Mouse (Mus musculus): Measurements from ENCODE around the gene Ush2a. TPM values are rescaled to one million over a fixed set of nuclear protein-coding genes. Genes with fewer than 3 reads are reported as not detected.

Ush2a gene
- polyA plus RNA-seq, 1 experiment, result not detected

DNA sequence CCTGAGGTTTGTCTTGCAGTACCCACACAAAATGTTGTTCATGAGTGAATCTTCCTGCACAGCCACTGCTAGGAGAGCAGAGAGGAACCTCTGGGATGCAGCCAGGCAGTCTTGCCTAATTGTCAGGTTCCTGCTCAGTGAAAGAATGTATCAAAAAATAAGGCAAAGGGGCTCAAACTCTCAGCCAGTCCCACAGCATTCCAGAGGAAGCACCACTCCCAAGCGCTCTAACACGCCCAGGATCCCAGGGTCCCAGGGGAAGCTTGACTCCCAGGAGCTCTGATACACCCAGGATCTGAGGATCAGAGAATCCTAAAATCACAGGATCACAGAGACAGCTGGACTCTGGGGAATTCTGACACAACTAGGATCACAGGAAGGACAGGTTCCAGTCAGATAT is 434.5 kb downstream of the Ush2a start:
- Histone ChIP-seq H3K27ac (ENCODE audit: insufficient read depth, low read depth, low read length) (no peak overlapping the region), H3K4me3 (ENCODE audit: insufficient read depth, low read depth, low read length) (no peak overlapping the region), H3K4me1 (ENCODE audit: control insufficient read depth, insufficient read depth, low read length) (no peaks in the 10 kb centered on the region)
- WGBS, result 96% methylated on average over 2 of the region's 2 CpGs
- TF ChIP-seq CTCF (IDR thresholded peaks at IDR 0.05; ENCODE audit: insufficient read depth, low read depth, low read length), result no peak
- no peak for TF ChIP-seq POLR2A (IDR thresholded peaks at IDR 0.05; ENCODE audit: insufficient read depth, low read depth, low read length)

DNA sequence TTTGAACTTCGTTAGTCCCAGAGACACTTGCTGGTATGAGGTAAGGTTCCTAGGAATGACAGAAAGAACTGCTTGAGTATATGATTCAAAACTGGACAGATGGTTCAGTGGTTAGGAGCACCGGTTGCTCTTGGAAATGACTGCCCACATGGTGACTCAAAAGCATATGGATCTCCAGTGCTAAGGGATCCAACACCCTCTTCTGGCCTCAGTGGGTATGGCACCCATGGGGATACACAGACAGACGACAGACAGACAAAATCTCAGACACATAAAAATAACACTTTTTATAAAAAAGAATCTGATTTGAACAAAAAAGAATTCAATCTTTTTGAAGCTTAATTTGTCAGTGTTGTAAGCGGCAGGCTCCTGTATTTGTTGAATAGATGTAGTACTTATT is 446.4 kb downstream of the Ush2a start:
- H3K4me3 ChIP-seq (ENCODE audit: insufficient read depth, low read depth, low read length), result no peak overlapping the region
- no peaks in the 10 kb centered on the region for H3K4me1 ChIP-seq (ENCODE audit: control insufficient read depth, insufficient read depth, low read length)
- no peak overlapping the region for H3K27ac ChIP-seq (ENCODE audit: insufficient read depth, low read depth, low read length)
- TF ChIP-seq POLR2A (IDR thresholded peaks at IDR 0.05; ENCODE audit: insufficient read depth, low read depth, low read length) (no peak), CTCF (IDR thresholded peaks at IDR 0.05; ENCODE audit: insufficient read depth, low read depth, low read length) (no peak)
- 88% methylated on average over 4 of the region's 4 CpGs for WGBS

DNA sequence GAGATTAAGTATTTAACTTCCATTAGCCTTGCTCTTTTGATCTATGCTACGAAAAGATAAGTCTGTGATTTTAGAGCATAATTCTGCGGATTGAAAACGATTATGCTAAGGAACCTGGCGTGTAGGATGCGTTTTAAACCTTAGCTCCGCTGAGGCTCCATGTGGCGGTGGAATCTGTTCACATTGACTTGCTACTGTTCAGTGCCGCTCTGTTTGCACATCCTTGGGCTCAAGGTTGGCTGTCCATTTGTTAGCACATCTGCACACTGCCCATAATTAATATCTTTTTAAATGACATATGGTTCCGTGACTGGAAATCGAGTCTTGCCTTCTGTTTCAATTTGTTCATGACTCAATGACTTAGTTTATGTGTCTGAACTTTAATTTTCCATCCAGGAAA is 446.9 kb downstream of the Ush2a start:
- Histone ChIP-seq H3K4me1 (ENCODE audit: control insufficient read depth, insufficient read depth, low read length) (no peaks in the 10 kb centered on the region), H3K27ac (ENCODE audit: insufficient read depth, low read depth, low read length) (no peak overlapping the region), H3K4me3 (ENCODE audit: insufficient read depth, low read depth, low read length) (no peak overlapping the region)
- 96% methylated on average over 10 of the region's 10 CpGs for WGBS
- no peak for TF ChIP-seq CTCF (IDR thresholded peaks at IDR 0.05; ENCODE audit: insufficient read depth, low read depth, low read length)
- no peak for TF ChIP-seq POLR2A (IDR thresholded peaks at IDR 0.05; ENCODE audit: insufficient read depth, low read depth, low read length)

DNA sequence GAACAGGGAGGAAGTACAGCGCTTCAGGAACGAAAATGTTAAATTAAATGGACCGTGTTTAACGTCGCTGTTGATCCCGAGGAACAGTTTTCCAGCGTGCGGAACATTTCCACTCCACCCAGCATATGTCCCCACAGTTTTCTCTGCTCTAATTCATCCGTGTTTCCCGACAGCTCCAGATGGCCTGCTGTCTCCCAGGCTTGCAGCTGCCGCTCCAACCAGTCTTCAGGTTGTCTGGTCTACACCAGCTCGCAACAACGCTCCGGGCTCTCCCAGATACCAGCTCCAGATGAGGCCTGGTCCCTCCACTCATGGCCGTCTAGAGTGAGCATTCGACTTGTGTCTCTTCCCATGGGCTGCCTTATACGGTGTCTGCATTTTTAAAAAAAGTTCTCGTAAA is 452.3 kb downstream of the Ush2a start:
- TF ChIP-seq POLR2A (IDR thresholded peaks at IDR 0.05; ENCODE audit: insufficient read depth, low read depth, low read length), result no peak
- TF ChIP-seq CTCF (IDR thresholded peaks at IDR 0.05; ENCODE audit: insufficient read depth, low read depth, low read length), result no peak
- no peak overlapping the region for H3K27ac ChIP-seq (ENCODE audit: insufficient read depth, low read depth, low read length)
- no peaks in the 10 kb centered on the region for H3K4me1 ChIP-seq (ENCODE audit: control insufficient read depth, insufficient read depth, low read length)
- 84% methylated on average over 18 of the region's 18 CpGs for WGBS
- no peak overlapping the region for H3K4me3 ChIP-seq (ENCODE audit: insufficient read depth, low read depth, low read length)

DNA sequence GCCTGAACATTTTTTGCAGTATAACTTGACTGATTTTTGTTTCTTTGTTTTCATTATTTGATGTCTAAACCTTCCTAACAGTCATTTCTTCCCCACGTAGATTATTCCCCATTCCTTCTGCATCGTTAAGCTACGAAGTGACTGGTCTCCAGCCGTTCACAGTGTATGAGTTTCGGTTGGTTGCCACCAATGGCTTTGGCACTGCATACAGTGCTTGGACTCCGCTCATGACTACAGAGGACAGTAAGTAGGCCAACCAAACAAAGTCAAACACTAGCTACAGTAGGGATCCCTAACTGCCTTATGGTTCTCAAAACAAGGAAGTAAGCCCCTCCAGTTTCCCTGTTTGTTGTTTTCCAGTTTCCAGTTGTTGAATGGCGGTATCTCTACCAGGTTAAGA is 453.1 kb downstream of the Ush2a start:
- no peaks in the 10 kb centered on the region for H3K4me1 ChIP-seq (ENCODE audit: control insufficient read depth, insufficient read depth, low read length)
- no peak overlapping the region for H3K27ac ChIP-seq (ENCODE audit: insufficient read depth, low read depth, low read length)
- WGBS, result 86% methylated on average over 7 of the region's 7 CpGs
- no peak overlapping the region for H3K4me3 ChIP-seq (ENCODE audit: insufficient read depth, low read depth, low read length)
- TF ChIP-seq POLR2A (IDR thresholded peaks at IDR 0.05; ENCODE audit: insufficient read depth, low read depth, low read length), result no peak

DNA sequence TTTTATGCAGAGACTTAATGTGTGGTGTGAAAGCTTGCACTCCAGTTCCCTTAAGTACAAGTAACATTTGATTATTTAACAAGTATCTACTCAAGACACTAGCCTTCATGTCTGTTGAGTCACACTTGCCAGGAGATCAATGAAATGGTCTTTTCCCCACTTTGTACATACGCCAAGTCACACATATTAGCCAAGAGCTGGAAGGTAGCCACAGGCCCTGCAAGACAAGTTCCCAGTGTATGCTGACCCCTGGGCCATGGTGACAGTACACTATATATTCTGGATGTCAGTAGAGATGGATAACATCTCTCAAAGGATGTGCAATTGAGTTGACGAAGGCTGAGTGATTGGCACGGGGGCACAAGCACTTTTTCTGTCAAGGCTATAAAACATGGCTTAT is 455.1 kb downstream of the Ush2a start:
- 91% methylated on average over 3 of the region's 3 CpGs for WGBS
- H3K4me1 ChIP-seq (ENCODE audit: control insufficient read depth, insufficient read depth, low read length), result no peaks in the 10 kb centered on the region
- TF ChIP-seq POLR2A (IDR thresholded peaks at IDR 0.05; ENCODE audit: insufficient read depth, low read depth, low read length) (no peak), CTCF (IDR thresholded peaks at IDR 0.05; ENCODE audit: insufficient read depth, low read depth, low read length) (no peak)
- H3K27ac ChIP-seq (ENCODE audit: insufficient read depth, low read depth, low read length), result no peak overlapping the region
- H3K4me3 ChIP-seq (ENCODE audit: insufficient read depth, low read depth, low read length), result no peak overlapping the region

DNA sequence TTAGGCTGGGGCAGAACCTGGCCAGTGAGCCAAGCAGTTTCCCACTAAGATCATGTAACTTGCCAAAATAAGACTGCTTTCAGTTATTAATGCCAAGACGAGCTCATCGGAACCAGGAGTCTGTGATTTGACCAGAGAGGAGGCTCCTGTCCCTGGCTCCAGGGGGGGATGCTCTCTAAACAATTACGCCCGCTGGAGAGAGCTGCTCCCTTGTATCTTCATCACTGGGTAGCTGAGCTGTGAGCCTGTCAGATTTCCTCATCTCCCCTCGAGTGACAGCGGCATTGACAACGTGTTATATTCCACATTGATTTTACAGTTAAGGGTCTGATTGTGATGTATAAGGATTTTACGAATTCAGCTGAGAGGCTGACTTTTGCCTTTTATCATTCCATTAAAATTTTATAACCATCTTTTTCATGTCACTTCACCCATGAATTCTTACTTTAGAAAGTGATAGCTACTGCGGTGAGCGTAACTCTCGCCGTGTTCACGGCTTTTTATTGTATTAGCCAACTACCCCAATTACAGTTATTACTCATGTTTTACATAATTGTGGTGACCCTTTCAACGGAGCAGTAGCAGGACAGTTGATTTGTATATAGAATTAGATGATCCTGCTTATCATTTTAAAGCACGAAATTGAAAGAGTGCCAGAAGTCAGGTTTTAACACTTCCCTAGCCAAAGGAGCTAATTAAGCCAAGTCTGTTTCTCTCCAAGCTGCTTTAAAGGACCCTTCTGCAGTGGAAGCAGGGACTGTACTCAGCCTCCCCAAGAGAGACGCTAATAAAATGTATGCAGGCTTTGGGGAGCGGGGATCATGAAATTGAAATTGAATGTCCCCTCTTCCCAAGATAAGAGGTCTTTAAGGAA is 463.5 kb downstream of the Ush2a start:
- TF ChIP-seq POLR2A (IDR thresholded peaks at IDR 0.05; ENCODE audit: insufficient read depth, low read depth, low read length) (no peak), CTCF (IDR thresholded peaks at IDR 0.05; ENCODE audit: insufficient read depth, low read depth, low read length) (no peak)
- Histone ChIP-seq H3K4me1 (ENCODE audit: control insufficient read depth, insufficient read depth, low read length) (no peaks in the 10 kb centered on the region), H3K27ac (ENCODE audit: insufficient read depth, low read depth, low read length) (no peak overlapping the region), H3K4me3 (ENCODE audit: insufficient read depth, low read depth, low read length) (no peak overlapping the region)
- WGBS, result 56% methylated on average over 17 of the region's 17 CpGs

DNA sequence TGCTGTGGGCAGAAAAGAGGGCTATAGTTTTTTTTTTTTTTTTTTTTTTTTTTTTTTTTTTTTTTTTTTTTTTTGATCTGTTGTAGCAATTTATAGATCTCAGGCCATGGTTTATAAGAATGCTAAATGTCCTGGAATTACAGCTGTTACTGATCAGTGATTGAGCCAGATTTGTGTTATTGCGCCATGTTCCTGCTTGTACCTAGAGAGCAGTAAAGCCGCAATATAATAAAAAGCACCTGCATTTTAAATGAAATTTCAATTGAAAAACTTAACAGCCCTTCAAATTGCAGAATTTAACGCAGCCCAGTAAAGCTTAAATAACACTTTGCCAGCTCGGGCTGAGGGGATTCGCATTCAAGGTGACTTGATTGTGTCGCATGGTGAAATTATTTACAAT is 465.1 kb downstream of the Ush2a start:
- no peak overlapping the region for H3K4me3 ChIP-seq (ENCODE audit: insufficient read depth, low read depth, low read length)
- TF ChIP-seq CTCF (IDR thresholded peaks at IDR 0.05; ENCODE audit: insufficient read depth, low read depth, low read length) (no peak), POLR2A (IDR thresholded peaks at IDR 0.05; ENCODE audit: insufficient read depth, low read depth, low read length) (no peak)
- no peaks in the 10 kb centered on the region for H3K4me1 ChIP-seq (ENCODE audit: control insufficient read depth, insufficient read depth, low read length)
- WGBS, result 96% methylated on average over 6 of the region's 6 CpGs
- H3K27ac ChIP-seq (ENCODE audit: insufficient read depth, low read depth, low read length), result no peak overlapping the region

DNA sequence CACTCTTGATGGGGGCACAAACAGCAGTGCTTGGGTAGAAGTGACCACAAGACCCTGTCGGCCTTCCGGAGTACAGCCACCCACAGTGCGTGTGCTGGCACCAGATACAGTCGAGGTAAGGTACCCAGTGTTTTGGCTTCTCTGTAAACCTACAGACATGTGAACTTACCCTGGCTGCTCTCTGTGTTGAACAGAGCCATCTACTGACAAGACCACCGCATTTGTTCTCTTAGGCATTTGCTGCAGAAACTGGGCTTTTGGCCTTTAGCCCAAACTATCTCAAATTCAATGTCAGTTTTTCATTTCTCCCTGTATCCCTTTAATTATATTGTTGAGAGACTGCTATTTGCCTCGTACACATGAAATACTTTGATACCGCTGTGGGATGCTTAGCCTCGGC is 466.8 kb downstream of the Ush2a start:
- TF ChIP-seq CTCF (IDR thresholded peaks at IDR 0.05; ENCODE audit: insufficient read depth, low read depth, low read length) (no peak), POLR2A (IDR thresholded peaks at IDR 0.05; ENCODE audit: insufficient read depth, low read depth, low read length) (no peak)
- Histone ChIP-seq H3K4me3 (ENCODE audit: insufficient read depth, low read depth, low read length) (no peak overlapping the region), H3K27ac (ENCODE audit: insufficient read depth, low read depth, low read length) (no peak overlapping the region), H3K4me1 (ENCODE audit: control insufficient read depth, insufficient read depth, low read length) (no peaks in the 10 kb centered on the region)
- WGBS, result 57% methylated on average over 8 of the region's 8 CpGs

Data from olfactory bulb, adult 2 months (tissue).